Mouse (Mus musculus) myocyte (in vitro differentiated cells): ENCODE data around the gene Ugt2a1. TPM values are rescaled to one million over a fixed set of nuclear protein-coding genes. Genes with fewer than 3 reads are reported as not detected.
"Not testable (repeated sequence)": the region's sequence is repeated elsewhere in the genome, so short reads cannot be mapped to it uniquely, and the experiment has no call there.

ENCODE experiments used
- H3K27me3 ChIP-seq: one replicate; pipeline ENCODE4 v1.6.1; 2011; ENCODE audit not compliant: control insufficient read depth, insufficient read depth, insufficient read length
- H3K36me3 ChIP-seq: one replicate; pipeline ENCODE4 v1.6.1; 2011; ENCODE audit not compliant: control insufficient read depth, insufficient read depth
- H3K4me2 ChIP-seq: one replicate; pipeline ENCODE4 v1.6.1; 2011; ENCODE audit warnings: low read depth, control low read depth
- H3K4me3 ChIP-seq: one replicate; pipeline ENCODE4 v1.5.1; 2011; ENCODE audit warnings: mild to moderate bottlenecking, control low read depth, moderate library complexity
- H3K79me2 ChIP-seq: one replicate; pipeline ENCODE4 v1.6.1; 2011; ENCODE audit not compliant: control insufficient read depth, insufficient read depth
- H3ac ChIP-seq: one replicate; pipeline ENCODE4 v1.6.1; 2011; ENCODE audit not compliant: control insufficient read depth, insufficient read length
- CEBPB ChIP-seq: IDR thresholded peaks from 2 replicates; pipeline ENCODE4 v1.6.1; 2011; ENCODE audit warnings: mild to moderate bottlenecking, moderate library complexity; ENCODE audit not compliant: poor library complexity, insufficient read depth, severe bottlenecking
- E2F4 ChIP-seq: IDR thresholded peaks from one replicate; pipeline ENCODE4 v1.6.1; 2011; ENCODE audit warnings: mild to moderate bottlenecking, control low read depth, moderate library complexity; ENCODE audit not compliant: insufficient read depth
- MAX ChIP-seq: IDR thresholded peaks from one replicate; pipeline ENCODE4 v1.6.1; 2011; ENCODE audit warnings: low read depth, mild to moderate bottlenecking, control low read depth
- MYOD1 ChIP-seq, 3 experiments: IDR thresholded peaks; one replicate each; pipeline ENCODE4 v1.6.1; 2011; ENCODE audit warnings: control low read depth in 2 of 3, low read depth in 2 of 3, mild to moderate bottlenecking in 2 of 3, moderate library complexity in 1 of 3; ENCODE audit not compliant: insufficient read length in 2 of 3, control insufficient read depth in 1 of 3
- MYOG ChIP-seq, 3 experiments: IDR thresholded peaks; one replicate each; pipeline ENCODE4 v1.6.1; 2011; ENCODE audit warnings: control low read depth in 2 of 3, low read depth in 2 of 3, mild to moderate bottlenecking in 2 of 3; ENCODE audit not compliant: insufficient read length in 2 of 3, control insufficient read depth in 1 of 3, insufficient read depth in 1 of 3
- POLR2A ChIP-seq: IDR thresholded peaks from one replicate; pipeline ENCODE4 v1.6.1; 2011; ENCODE audit warnings: low read depth, mild to moderate bottlenecking, control low read depth, moderate library complexity; ENCODE audit not compliant: insufficient read length
- POLR2AphosphoS2 ChIP-seq: IDR thresholded peaks from one replicate; pipeline ENCODE4 v1.6.1; 2011; ENCODE audit warnings: low read depth, control low read depth; ENCODE audit not compliant: insufficient read length
- REST ChIP-seq: IDR thresholded peaks from one replicate; pipeline ENCODE4 v1.6.1; 2011; ENCODE audit warnings: mild to moderate bottlenecking, control low read depth, moderate library complexity; ENCODE audit not compliant: insufficient read depth, insufficient read length
- SRF ChIP-seq: IDR thresholded peaks from one replicate; pipeline ENCODE4 v1.6.1; 2011; ENCODE audit warnings: low read depth; ENCODE audit not compliant: control insufficient read depth, insufficient read length
- TCF12 ChIP-seq: IDR thresholded peaks from one replicate; pipeline ENCODE4 v1.6.1; 2011; ENCODE audit warnings: mild to moderate bottlenecking, control low read depth; ENCODE audit not compliant: poor library complexity, insufficient read depth, severe bottlenecking
- TCF3 ChIP-seq: IDR thresholded peaks from one replicate; pipeline ENCODE4 v1.6.1; 2011; ENCODE audit warnings: low read depth, control low read depth; ENCODE audit not compliant: insufficient read length
- USF1 ChIP-seq: IDR thresholded peaks from one replicate; pipeline ENCODE4 v1.6.1; 2011; ENCODE audit warnings: low read depth, mild to moderate bottlenecking, control low read depth, moderate library complexity
- polyA plus RNA-seq: library from polyadenylated mRNA; unstranded; fragments of >200 nt; fragmentation: generic; extraction: Trizol; gene quantifications from one replicate; pipeline ENCODE4 v1.2.1, GENCODE M21; 2012; ENCODE audit warnings: missing spikeins

Ugt2a1 gene
- polyA plus RNA-seq: not detected

GRCm38 (mm10) chr5:87490771-87491170 lies at the start of gene Ugt2a1:
Gene Ugt2a1 (minus strand): TSS chr5:87490871.
- Histone ChIP-seq H3ac (no peak within 1 kb of the TSS), H3K79me2 (no peaks in the 10 kb centered on the region), H3K4me2 (no peak within 1 kb of the TSS), H3K36me3 (no peaks in the 10 kb centered on the region), H3K27me3 (no peaks in the 10 kb centered on the region), H3K4me3 (no peak within 1 kb of the TSS)
- no peak for TF ChIP-seq REST
- no peak for TF ChIP-seq MAX
- no peak for TF ChIP-seq E2F4
- TF ChIP-seq POLR2A: no peak
- TF ChIP-seq TCF12: no peak
- TF ChIP-seq MYOG (IDR thresholded peaks at IDR 0.05; ENCODE audit: control insufficient read depth in 1 of 3, insufficient read depth in 1 of 3, insufficient read length in 2 of 3, low read depth in 2 of 3): no peak
- no peak for TF ChIP-seq SRF
- no peak for TF ChIP-seq MYOD1 (IDR thresholded peaks at IDR 0.05; ENCODE audit: control insufficient read depth in 1 of 3, insufficient read length in 2 of 3, low read depth in 2 of 3)
- TF ChIP-seq POLR2AphosphoS2: no peak
- TF ChIP-seq CEBPB: no peak
- TF ChIP-seq TCF3: no peak
- no peak for TF ChIP-seq USF1

- no peak within 1 kb of the TSS for H3ac ChIP-seq
- TF ChIP-seq TCF3: no peak
- H3K36me3 ChIP-seq: no peaks in the 10 kb centered on the region
- no peaks in the 10 kb centered on the region for H3K79me2 ChIP-seq
- H3K4me3 ChIP-seq: no peak within 1 kb of the TSS
- no peak within 1 kb of the TSS for H3K4me2 ChIP-seq
- no peaks in the 10 kb centered on the region for H3K27me3 ChIP-seq
These were observed 47.4 kb upstream of the Ugt2a1 start, which contains the start of gene Sult1b1 for GRCm38 (mm10) chr5:87538111-87538510. Gene Sult1b1 (minus strand): TSS chr5:87538195.

- no peak overlapping the region for H3ac ChIP-seq
- no peak for TF ChIP-seq TCF12
- no peak for TF ChIP-seq E2F4
- TF ChIP-seq TCF3: no peak
- no peak for TF ChIP-seq USF1
- no peak for TF ChIP-seq CEBPB
- no peak for TF ChIP-seq POLR2A
- TF ChIP-seq MAX: no peak
- TF ChIP-seq MYOG (IDR thresholded peaks at IDR 0.05; ENCODE audit: control insufficient read depth in 1 of 3, insufficient read depth in 1 of 3, insufficient read length in 2 of 3, low read depth in 2 of 3): no peak
- no peak for TF ChIP-seq REST
- no peak for TF ChIP-seq POLR2AphosphoS2
- no peak for TF ChIP-seq SRF
- TF ChIP-seq MYOD1 (IDR thresholded peaks at IDR 0.05; ENCODE audit: control insufficient read depth in 1 of 3, insufficient read length in 2 of 3, low read depth in 2 of 3): no peak
- no peaks in the 10 kb centered on the region for H3K79me2 ChIP-seq
- H3K4me3 ChIP-seq: no peak overlapping the region
- H3K4me2 ChIP-seq: no peak overlapping the region
- no peaks in the 10 kb centered on the region for H3K27me3 ChIP-seq
- H3K36me3 ChIP-seq: no peaks in the 10 kb centered on the region
These were observed 45.4 kb upstream of the Ugt2a1 start for GRCm38 (mm10) chr5:87535994-87536644.

GRCm38 (mm10) chr5:87532288-87532687 lies 41.6 kb upstream of the Ugt2a1 start:
- no peaks in the 10 kb centered on the region for H3K36me3 ChIP-seq
- TF ChIP-seq MYOG (IDR thresholded peaks at IDR 0.05; ENCODE audit: control insufficient read depth in 1 of 3, insufficient read depth in 1 of 3, insufficient read length in 2 of 3, low read depth in 2 of 3): no peak
- no peak for TF ChIP-seq TCF12
- TF ChIP-seq MYOD1 (IDR thresholded peaks at IDR 0.05; ENCODE audit: control insufficient read depth in 1 of 3, insufficient read length in 2 of 3, low read depth in 2 of 3): no peak
- no peak for TF ChIP-seq CEBPB
- TF ChIP-seq USF1: no peak
- no peak for TF ChIP-seq TCF3
- no peak for TF ChIP-seq REST
- no peak for TF ChIP-seq E2F4
- no peak for TF ChIP-seq MAX
- TF ChIP-seq POLR2AphosphoS2: no peak
- TF ChIP-seq SRF: no peak
- TF ChIP-seq POLR2A: no peak
- no peak overlapping the region for H3K4me2 ChIP-seq
- H3ac ChIP-seq: no peak overlapping the region
- no peak overlapping the region for H3K4me3 ChIP-seq
- H3K27me3 ChIP-seq: no peaks in the 10 kb centered on the region
- no peaks in the 10 kb centered on the region for H3K79me2 ChIP-seq

GRCm38 (mm10) chr5:87523561-87523960 lies 32.9 kb upstream of the Ugt2a1 start:
- H3K79me2 ChIP-seq, H3K36me3 ChIP-seq, H3K4me3 ChIP-seq, H3K27me3 ChIP-seq, H3K4me2 ChIP-seq, H3ac ChIP-seq: not testable (repeated sequence)
